Mouse (Mus musculus) heart, adult 2 months (tissue): ENCODE data around the gene Tlr4.

ENCODE experiments used
- CTCF ChIP-seq: fragments of 200-600 bp; IDR thresholded peaks from 2 replicates; pipeline ENCODE4 v1.8.1; 2022; ENCODE audit warnings: antibody characterized with exemption, mild to moderate bottlenecking, moderate library complexity
- EP300 ChIP-seq: fragments of 200-500 bp; IDR thresholded peaks from 2 replicates; pipeline ENCODE4 v1.6.1; 2011; ENCODE audit warnings: low read depth, low read length, control low read depth; ENCODE audit not compliant: insufficient read depth

- TF ChIP-seq CTCF: no peak
- no peak for TF ChIP-seq EP300
Measured at GRCm38 (mm10) chr4:66901498-66901897, 74.1 kb downstream of the Tlr4 start.
